Mouse (Mus musculus) neural tube, embryonic 15.5 days (tissue): ENCODE results near the gene Dennd5b. TPM values are rescaled to one million over a fixed set of nuclear protein-coding genes. Genes with fewer than 3 reads are reported as not detected.
"Not testable (repeated sequence)": the region's sequence is repeated elsewhere in the genome, so short reads cannot be mapped to it uniquely, and the experiment has no call there.

Experiments
- ATAC-seq: fragments of 200-750 bp; cut with Nextera tagmentation; 2 replicates; pipeline ENCODE4 v1.8.0; 2017; ENCODE audit warnings: mild to moderate bottlenecking, moderate TSS enrichment, moderate library complexity; ENCODE audit not compliant: low FRiP score
- H3K27ac ChIP-seq: fragments of 300-500 bp; sonication (generic); replicated peaks from 2 replicates; pipeline ENCODE4 v1.5.1; 2015; ENCODE audit warnings: mild to moderate bottlenecking, inconsistent platforms
- H3K27me3 ChIP-seq: fragments of 300-500 bp; sonication (generic); replicated peaks from 2 replicates; pipeline ENCODE4 v1.6.1; 2015; ENCODE audit warnings: inconsistent platforms
- H3K36me3 ChIP-seq: fragments of 300-500 bp; sonication (generic); 2 replicates; pipeline ENCODE4 v1.6.1; 2015; ENCODE audit warnings: inconsistent platforms
- H3K4me1 ChIP-seq: fragments of 300-500 bp; sonication (generic); 2 replicates; pipeline ENCODE4 v1.6.1; 2015; ENCODE audit warnings: inconsistent platforms
- H3K4me2 ChIP-seq: fragments of 300-500 bp; sonication (generic); 2 replicates; pipeline ENCODE4 v1.6.1; 2015; ENCODE audit warnings: inconsistent platforms, mild to moderate bottlenecking, moderate library complexity
- H3K4me3 ChIP-seq: fragments of 300-500 bp; sonication (generic); replicated peaks from 2 replicates; pipeline ENCODE4 v1.5.1; 2015; ENCODE audit warnings: mild to moderate bottlenecking, inconsistent platforms
- H3K9ac ChIP-seq: fragments of 300-500 bp; sonication (generic); replicated peaks from 2 replicates; pipeline ENCODE4 v1.6.1; 2015; ENCODE audit warnings: mild to moderate bottlenecking, inconsistent platforms
- H3K9me3 ChIP-seq: fragments of 300-500 bp; sonication (generic); replicated peaks from 2 replicates; pipeline ENCODE4 v1.6.1; 2016; ENCODE audit warnings: inconsistent platforms
- WGBS: fragments of 180-500 bp; shearing (Covaris S2); methylation state at CpG from one replicate; pipeline ENCODE4 v1.1.7; 2015; ENCODE audit warnings: mixed read lengths; 5-methylcytosine and 5-hydroxymethylcytosine counted together
- polyA plus RNA-seq: library from polyadenylated mRNA; unstranded; fragments of >200 nt; fragmentation: Nextera tagmentation; extraction: Ambion mirVana; gene quantifications from 2 replicates; pipeline ENCODE4 v1.2.1, GENCODE M21; 2015

Dennd5b gene
- polyA plus RNA-seq, 1 experiment from 2014 or later: 13.5 TPM

GRCm38 (mm10) chr6:149131111-149131510 is 29.6 kb upstream of the Dennd5b start:
- WGBS: 2% methylated on average over 3 of the region's 3 CpGs
- Histone ChIP-seq H3K4me2 (no peak overlapping the region), H3K4me1 (0 out of 2 replicates have a peak, but pooled peaks cover 2% of the 10 kb centered on the region), H3K27me3 (no peaks in the 10 kb centered on the region), H3K27ac (no peak overlapping the region), H3K9me3 (no peaks in the 10 kb centered on the region), H3K9ac (no peak overlapping the region), H3K36me3 (no peaks in the 10 kb centered on the region), H3K4me3 (no peak overlapping the region)
- no peak for ATAC-seq

GRCm38 (mm10) chr6:149129870-149130269 is 28.4 kb upstream of the Dennd5b start, which contains the start of gene Gm10203:
TSS of gene Gm10203 (plus strand) at chr6:149130170.
- H3K27ac ChIP-seq: not testable (repeated sequence)

GRCm38 (mm10) chr6:149126675-149127074 is 25.2 kb upstream of the Dennd5b start:
- H3K4me1 ChIP-seq: no peaks in the 10 kb centered on the region
- WGBS: 72% methylated on average over 4 of the region's 4 CpGs
- H3K27ac ChIP-seq: no peak overlapping the region
- ATAC-seq: no peak; the same call in 1 of the 2 replicates
- H3K36me3 ChIP-seq: no peaks in the 10 kb centered on the region
- no peaks in the 10 kb centered on the region for H3K9me3 ChIP-seq
- no peak overlapping the region for H3K9ac ChIP-seq
- no peak overlapping the region for H3K4me2 ChIP-seq
- no peak overlapping the region for H3K4me3 ChIP-seq
- no peaks in the 10 kb centered on the region for H3K27me3 ChIP-seq

More at GRCm38 (mm10) chr6:149129870-149130269, 28.4 kb upstream of the Dennd5b start, which contains the start of gene Gm10203:
- 78% methylated on average over 8 of the region's 8 CpGs for WGBS
- not testable (repeated sequence) for ATAC-seq, H3K27me3 ChIP-seq, H3K9me3 ChIP-seq, H3K9ac ChIP-seq, H3K36me3 ChIP-seq, H3K4me2 ChIP-seq, H3K4me3 ChIP-seq, H3K4me1 ChIP-seq

GRCm38 (mm10) chr6:149123042-149123441 is 21.6 kb upstream of the Dennd5b start:
- H3K4me3 ChIP-seq: no peak overlapping the region
- no peaks in the 10 kb centered on the region for H3K36me3 ChIP-seq
- WGBS: 78% methylated on average over 3 of the region's 3 CpGs
- no peak for ATAC-seq
- H3K9ac ChIP-seq: no peak overlapping the region
- no peaks in the 10 kb centered on the region; the same call in 1 of the 2 replicates for H3K4me1 ChIP-seq
- no peak overlapping the region for H3K27ac ChIP-seq
- H3K27me3 ChIP-seq: no peaks in the 10 kb centered on the region
- no peak overlapping the region for H3K4me2 ChIP-seq
- no peaks in the 10 kb centered on the region for H3K9me3 ChIP-seq

- ATAC-seq: peak; percentile 41
- Histone ChIP-seq H3K4me3 (no peak overlapping the region), H3K4me1 (no peaks in the 10 kb centered on the region; the same call in 1 of the 2 replicates), H3K27me3 (no peaks in the 10 kb centered on the region), H3K9me3 (no peaks in the 10 kb centered on the region), H3K9ac (no peak overlapping the region), H3K4me2 (no peak overlapping the region), H3K27ac (no peak overlapping the region), H3K36me3 (no peaks in the 10 kb centered on the region)
- WGBS: 41% methylated on average over 2 of the region's 2 CpGs
These were observed 18.4 kb upstream of the Dennd5b start for GRCm38 (mm10) chr6:149119853-149120252.

GRCm38 (mm10) chr6:149118935-149119334 is 17.5 kb upstream of the Dennd5b start:
- Histone ChIP-seq H3K9ac (no peak overlapping the region), H3K9me3 (no peaks in the 10 kb centered on the region), H3K36me3 (no peaks in the 10 kb centered on the region), H3K4me1 (no peaks in the 10 kb centered on the region; the same call in 1 of the 2 replicates), H3K4me3 (no peak overlapping the region), H3K27me3 (no peaks in the 10 kb centered on the region), H3K27ac (no peak overlapping the region), H3K4me2 (no peak overlapping the region)
- 72% methylated on average over 2 of the region's 2 CpGs for WGBS
- no peak for ATAC-seq

- Histone ChIP-seq H3K4me2 (no peak overlapping the region), H3K36me3 (no peaks in the 10 kb centered on the region), H3K27me3 (no peaks in the 10 kb centered on the region), H3K4me1 (no peaks in the 10 kb centered on the region; the same call in 1 of the 2 replicates), H3K4me3 (no peak overlapping the region), H3K27ac (no peak overlapping the region), H3K9ac (no peak overlapping the region), H3K9me3 (no peaks in the 10 kb centered on the region)
- ATAC-seq: no peak
These were observed 15.5 kb upstream of the Dennd5b start for GRCm38 (mm10) chr6:149116992-149117391.

- WGBS: 81% methylated on average over 2 of the region's 2 CpGs
- Histone ChIP-seq H3K9me3 (no peaks in the 10 kb centered on the region), H3K27me3 (no peaks in the 10 kb centered on the region), H3K4me3 (no peak overlapping the region), H3K4me2 (no peak overlapping the region), H3K9ac (no peak overlapping the region), H3K27ac (no peak overlapping the region), H3K36me3 (no peaks in the 10 kb centered on the region), H3K4me1 (no peaks in the 10 kb centered on the region)
- ATAC-seq: no peak
These were observed 7.4 kb upstream of the Dennd5b start for GRCm38 (mm10) chr6:149108909-149109308.

- H3K36me3 ChIP-seq: no peaks in the 10 kb centered on the region
- 81% methylated on average over 3 of the region's 3 CpGs for WGBS
- H3K9ac ChIP-seq: no peak overlapping the region
- H3K27me3 ChIP-seq: no peaks in the 10 kb centered on the region
- no peak overlapping the region for H3K4me3 ChIP-seq
- H3K9me3 ChIP-seq: no peaks in the 10 kb centered on the region
- no peak for ATAC-seq
- no peaks in the 10 kb centered on the region for H3K4me1 ChIP-seq
- H3K27ac ChIP-seq: no peak overlapping the region
- H3K4me2 ChIP-seq: no peak overlapping the region
These were observed 6.1 kb upstream of the Dennd5b start for GRCm38 (mm10) chr6:149107615-149108014.

- Histone ChIP-seq H3K4me3 (no peak overlapping the region), H3K4me1 (peaks cover 9% of the 10 kb centered on the region), H3K27ac (no peak overlapping the region), H3K27me3 (no peaks in the 10 kb centered on the region), H3K9me3 (no peaks in the 10 kb centered on the region), H3K4me2 (no peak overlapping the region), H3K9ac (no peak overlapping the region), H3K36me3 (no peaks in the 10 kb centered on the region)
- 87% methylated on average over 1 of the region's 1 CpGs for WGBS
- no peak for ATAC-seq
These were observed 2.0 kb upstream of the Dennd5b start for GRCm38 (mm10) chr6:149103451-149103850.

GRCm38 (mm10) chr6:149101943-149102243 is 413 bp upstream of the Dennd5b start:
- Histone ChIP-seq H3K9ac (peak overlapping the region; percentile 96), H3K4me2 (peak overlapping the region; percentile 64), H3K27me3 (no peaks in the 10 kb centered on the region), H3K27ac (peak overlapping the region; percentile 98), H3K36me3 (no peaks in the 10 kb centered on the region), H3K9me3 (no peaks in the 10 kb centered on the region), H3K4me3 (peak overlapping the region; percentile 93), H3K4me1 (peaks cover 9% of the 10 kb centered on the region)
- ATAC-seq: peak; percentile 43
- 7% methylated on average over 7 of the region's 7 CpGs for WGBS

- H3K4me3 ChIP-seq: peak overlapping the region; percentile 93
- H3K9ac ChIP-seq: peak overlapping the region; percentile 96
- peak overlapping the region; percentile 64 for H3K4me2 ChIP-seq
- WGBS: 1% methylated on average over 52 of the region's 52 CpGs
- no peaks in the 10 kb centered on the region for H3K9me3 ChIP-seq
- H3K27ac ChIP-seq: peak overlapping the region; percentile 98
- peaks cover 11% of the 10 kb centered on the region for H3K4me1 ChIP-seq
- ATAC-seq: peak; percentile 50
- H3K27me3 ChIP-seq: no peaks in the 10 kb centered on the region
- no peaks in the 10 kb centered on the region for H3K36me3 ChIP-seq
These were observed 1.1 kb downstream of the Dennd5b start for GRCm38 (mm10) chr6:149100174-149101075.
